Mouse (Mus musculus): ENCODE results near the gene Sele.

Sele gene

GRCm38 (mm10) chr1:164047934-164048333 lies at the start of gene Sele:
Gene Sele (plus strand): TSS chr1:164048234.
- in situ Hi-C loops (cut with MboI; ENCODE audit: unreplicated experiment in 2 of 2), result no loop called here

- in situ Hi-C loops (cut with MboI; ENCODE audit: unreplicated experiment in 2 of 2), result loop anchor here in 1 of 2 experiments (25.0 kb wide), 1 partner anchor 1110 kb away; no protein-coding TSS in a partner anchor
Observed at GRCm38 (mm10) chr1:164001831-164002452, 46.1 kb upstream of the Sele start.

GRCm38 (mm10) chr1:164004311-164004710 lies 43.7 kb upstream of the Sele start:
- in situ Hi-C loops (cut with MboI; ENCODE audit: unreplicated experiment in 2 of 2), result loop anchor here in 1 of 2 experiments (25.0 kb wide), 1 partner anchor 1108 kb away; no protein-coding TSS in a partner anchor

GRCm38 (mm10) chr1:164009235-164009634 lies 38.8 kb upstream of the Sele start:
- in situ Hi-C loops (cut with MboI; ENCODE audit: unreplicated experiment in 2 of 2), result loop anchor here (5.0 to 25.0 kb wide), 3 partner anchors 128 to 1103 kb away; no protein-coding TSS in a partner anchor

GRCm38 (mm10) chr1:164014616-164015015 lies 33.4 kb upstream of the Sele start:
- in situ Hi-C loops (cut with MboI; ENCODE audit: unreplicated experiment in 2 of 2), result loop anchor here in 1 of 2 experiments (25.0 kb wide), 1 partner anchor 1098 kb away; no protein-coding TSS in a partner anchor

- in situ Hi-C loops (cut with MboI; ENCODE audit: unreplicated experiment in 2 of 2), result loop anchor here in 1 of 2 experiments (25.0 kb wide), 1 partner anchor 1094 kb away; no protein-coding TSS in a partner anchor
Observed at GRCm38 (mm10) chr1:164018221-164018896, 29.7 kb upstream of the Sele start.

GRCm38 (mm10) chr1:164019789-164020188 lies 28.2 kb upstream of the Sele start:
- in situ Hi-C loops (cut with MboI; ENCODE audit: unreplicated experiment in 2 of 2), result loop anchor here in 1 of 2 experiments (25.0 kb wide), 1 partner anchor 1093 kb away; no protein-coding TSS in a partner anchor

GRCm38 (mm10) chr1:164020746-164021145 lies 27.3 kb upstream of the Sele start:
- in situ Hi-C loops (cut with MboI; ENCODE audit: unreplicated experiment in 2 of 2), result loop anchor here in 1 of 2 experiments (25.0 kb wide), 1 partner anchor 1092 kb away; no protein-coding TSS in a partner anchor

GRCm38 (mm10) chr1:164022106-164022505 lies 25.9 kb upstream of the Sele start:
- in situ Hi-C loops (cut with MboI; ENCODE audit: unreplicated experiment in 2 of 2), result loop anchor here in 1 of 2 experiments (25.0 kb wide), 1 partner anchor 1090 kb away; no protein-coding TSS in a partner anchor

GRCm38 (mm10) chr1:164025685-164026084 lies 22.3 kb upstream of the Sele start:
- in situ Hi-C loops (cut with MboI; ENCODE audit: unreplicated experiment in 2 of 2), result no loop called here

- in situ Hi-C loops (cut with MboI; ENCODE audit: unreplicated experiment in 2 of 2), result no loop called here
Observed at GRCm38 (mm10) chr1:164027416-164027815, 20.6 kb upstream of the Sele start.

GRCm38 (mm10) chr1:164040385-164041135 lies 7.5 kb upstream of the Sele start:
- in situ Hi-C loops (cut with MboI; ENCODE audit: unreplicated experiment in 2 of 2), result no loop called here

GRCm38 (mm10) chr1:164043549-164043948 lies 4.5 kb upstream of the Sele start:
- in situ Hi-C loops (cut with MboI; ENCODE audit: unreplicated experiment in 2 of 2), result no loop called here

GRCm38 (mm10) chr1:164053561-164053960 lies 5.5 kb downstream of the Sele start:
- in situ Hi-C loops (cut with MboI; ENCODE audit: unreplicated experiment in 2 of 2), result no loop called here

- in situ Hi-C loops (cut with MboI; ENCODE audit: unreplicated experiment in 2 of 2), result no loop called here
Observed at GRCm38 (mm10) chr1:164054800-164055199, 6.8 kb downstream of the Sele start.

GRCm38 (mm10) chr1:164060071-164060470 lies 12.0 kb downstream of the Sele start:
- in situ Hi-C loops (cut with MboI; ENCODE audit: unreplicated experiment in 2 of 2), result loop anchor here in 1 of 2 experiments (5.0 kb wide), 1 partner anchor 122 kb away; no protein-coding TSS in a partner anchor

- in situ Hi-C loops (cut with MboI; ENCODE audit: unreplicated experiment in 2 of 2), result loop anchor here in 1 of 2 experiments (5.0 kb wide), 1 partner anchor 121 kb away; no protein-coding TSS in a partner anchor
Observed at GRCm38 (mm10) chr1:164061278-164061677, 13.2 kb downstream of the Sele start.

- in situ Hi-C loops (cut with MboI; ENCODE audit: unreplicated experiment in 2 of 2), result loop anchor here in 1 of 2 experiments (5.0 kb wide), 1 partner anchor 120 kb away; no protein-coding TSS in a partner anchor
Observed at GRCm38 (mm10) chr1:164061925-164062324, 13.9 kb downstream of the Sele start, which contains the start of gene Sell. Gene Sell (plus strand): TSS chr1:164061982.

- in situ Hi-C loops (cut with MboI; ENCODE audit: unreplicated experiment in 2 of 2), result loop anchor here in 1 of 2 experiments (5.0 kb wide), 1 partner anchor 119 kb away; no protein-coding TSS in a partner anchor
Observed at GRCm38 (mm10) chr1:164062856-164063255, 14.8 kb downstream of the Sele start.

- in situ Hi-C loops (cut with MboI; ENCODE audit: unreplicated experiment in 2 of 2), result loop anchor here in 1 of 2 experiments (5.0 kb wide), 1 partner anchor 119 kb away; no protein-coding TSS in a partner anchor
Observed at GRCm38 (mm10) chr1:164063745-164064144, 15.7 kb downstream of the Sele start.
